Mouse (Mus musculus): ENCODE data around the gene Bsph2. TPM values are rescaled to one million over a fixed set of nuclear protein-coding genes. Genes with fewer than 3 reads are reported as not detected.

Bsph2 gene
- not detected for total RNA-seq (2022)

DNA sequence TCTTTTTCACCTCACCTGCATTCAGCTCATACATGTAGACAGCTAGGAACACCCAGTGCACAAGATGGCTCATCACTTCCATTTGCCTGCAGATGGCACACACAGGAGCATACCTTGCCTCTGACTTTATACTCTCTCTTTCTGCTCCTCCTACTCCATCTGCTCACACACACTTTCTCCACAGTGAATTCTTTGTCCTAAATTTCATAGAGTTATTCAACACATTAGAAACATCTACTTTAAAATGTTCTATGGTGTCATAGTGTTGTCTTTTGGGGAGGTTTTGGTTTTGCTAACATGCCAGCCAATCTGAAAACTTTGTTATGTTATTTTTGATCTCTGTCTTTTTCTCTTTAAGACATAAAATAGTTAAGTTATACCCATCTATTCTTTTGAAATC is at the start of gene Bsph2:
TSS of gene Bsph2 (minus strand) at position 101 of the 400 bp plus-strand sequence.
- no peak for DNase-seq (ENCODE audit: low spot score in 2 of 2)

DNA sequence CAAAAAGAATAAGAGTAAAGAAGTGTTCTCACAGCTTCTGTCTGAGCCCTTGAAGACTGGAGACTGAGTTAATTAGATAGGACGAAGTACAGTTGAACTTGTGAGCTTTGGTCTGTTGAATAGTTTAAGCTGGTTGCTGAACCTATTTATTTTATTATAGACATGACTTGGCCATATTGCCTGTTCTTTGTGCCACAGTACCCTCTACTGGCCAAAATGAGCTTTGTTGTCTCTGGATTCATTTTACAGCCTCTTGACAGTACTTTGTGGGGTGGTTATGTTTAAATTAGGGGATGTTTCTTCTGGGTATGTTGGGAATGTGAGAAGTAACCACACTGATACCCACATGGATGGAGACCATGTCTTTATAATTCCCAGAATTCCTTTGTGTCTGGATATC is 59.3 kb downstream of the Bsph2 start:
- DNase-seq (ENCODE audit: low spot score in 2 of 2) = peak in 1 of 2 experiments; percentile 16

Other genes starting within 250 kb of the Bsph2 start
- under 1 TPM; 0.16 to 0.59 (median 0.42) TPM for gene Pla2g4c, start 246.4 kb downstream of the Bsph2 start, total RNA-seq (2022)
- 1 to 10 TPM in 1 of 4 experiments, under 1 TPM in 3; 0.42 to 1.1 (median 0.69) TPM for gene Cabp5, start 172.9 kb downstream of the Bsph2 start, total RNA-seq (2022)
- gene Bsph1, start 120.2 kb downstream of the Bsph2 start, total RNA-seq (2022) = under 1 TPM in 2 of 4 experiments, not detected in 2; 0.81 to 0.94 TPM
- not detected for gene Sult2a5, start 52.9 kb upstream of the Bsph2 start, total RNA-seq (2022)
- not detected for gene Sult2a2, start 162.4 kb upstream of the Bsph2 start, total RNA-seq (2022)